Mouse (Mus musculus): Measurements from ENCODE around the gene Plk5.

The Plk5 gene

DNA sequence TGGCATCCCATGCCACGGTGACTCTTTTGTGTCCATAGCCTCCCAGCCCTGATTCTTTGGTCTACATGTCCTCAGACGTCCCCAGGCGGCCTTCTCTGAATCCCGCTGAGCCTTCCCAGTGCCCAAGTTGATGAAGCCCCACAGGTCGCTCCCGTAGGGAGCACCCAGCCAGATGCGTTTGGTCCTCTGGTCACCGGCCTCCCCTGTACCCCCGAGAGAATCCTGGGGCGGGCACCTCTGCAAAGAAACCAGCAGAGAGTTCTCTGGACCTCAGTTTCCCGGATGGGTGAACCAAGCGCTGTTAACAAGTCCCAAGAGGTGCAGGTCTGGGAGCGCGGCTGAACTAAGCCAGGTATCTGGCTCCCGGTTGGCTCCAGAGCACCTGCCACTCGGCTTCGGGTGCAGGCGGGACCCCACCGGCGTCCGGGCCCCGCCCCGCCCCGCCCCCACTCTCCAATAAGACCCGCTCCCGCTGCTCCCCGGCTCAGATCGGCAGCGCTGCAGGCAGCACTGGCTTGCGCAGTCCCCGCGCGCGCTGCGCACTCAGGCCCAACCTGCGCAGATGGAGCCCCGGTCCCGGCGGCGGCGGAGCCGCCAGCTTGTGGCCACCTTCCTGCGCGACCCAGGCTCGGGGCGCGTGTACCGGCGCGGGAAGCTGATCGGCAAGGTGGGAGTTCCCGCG is at the start of gene Plk5:
Gene Plk5, plus strand, starts transcription at position 459 of the 682 bp plus-strand sequence.
- no peak for DNase-seq (ENCODE audit: low read depth, low spot score)

DNA sequence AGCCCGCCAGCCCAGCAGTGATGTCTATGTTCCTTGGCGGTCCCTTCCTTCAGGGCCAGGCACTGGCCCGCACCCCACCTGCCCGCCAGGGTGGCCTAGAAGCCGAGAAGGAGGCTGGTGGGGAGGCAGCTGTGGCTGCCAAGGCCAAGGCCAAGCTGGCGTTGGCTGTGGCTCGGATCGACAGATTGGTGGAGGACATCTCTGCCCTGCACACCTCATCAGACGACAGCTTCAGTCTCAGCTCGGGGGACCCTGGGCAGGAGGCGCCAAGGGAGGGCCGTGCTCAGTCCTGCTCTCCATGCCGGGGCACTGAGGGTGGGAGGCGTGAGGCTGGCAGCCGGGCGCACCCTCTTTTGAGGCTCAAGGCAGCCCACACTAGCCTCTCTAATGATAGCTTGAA is 44.7 kb upstream of the Plk5 start:
- DNase-seq (ENCODE audit: low read depth, low spot score) = no peak

GRCm38 (mm10) chr10:80312586-80313504 is 43.4 kb upstream of the Plk5 start:
- DNase-seq (ENCODE audit: low read depth, low spot score) = no peak

DNA sequence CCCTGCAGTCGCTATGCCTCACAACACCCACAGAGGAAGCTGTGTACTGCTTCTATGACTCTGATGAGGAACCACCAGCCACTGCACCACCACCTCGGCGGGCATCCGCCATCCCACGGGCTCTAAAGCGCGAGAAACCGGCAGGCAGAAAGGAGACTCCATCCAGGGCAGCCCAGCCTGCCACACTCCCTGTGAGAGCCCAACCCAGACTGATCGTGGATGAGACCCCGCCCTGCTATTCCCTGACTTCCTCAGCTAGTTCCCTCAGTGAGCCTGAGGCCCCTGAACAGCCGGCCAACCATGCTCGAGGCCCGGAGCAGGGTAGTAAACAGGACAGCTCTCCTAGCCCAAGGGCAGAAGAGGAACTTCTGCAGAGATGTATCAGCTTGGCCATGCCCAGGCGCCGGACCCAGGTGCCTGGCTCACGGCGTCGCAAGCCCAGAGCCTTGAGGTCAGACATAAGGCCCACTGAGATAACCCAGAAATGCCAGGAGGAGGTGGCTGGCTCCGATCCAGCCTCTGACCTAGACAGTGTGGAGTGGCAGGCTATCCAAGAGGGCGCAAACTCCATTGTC is 42.5 kb upstream of the Plk5 start:
- DNase-seq (ENCODE audit: low read depth, low spot score) = no peak

DNA sequence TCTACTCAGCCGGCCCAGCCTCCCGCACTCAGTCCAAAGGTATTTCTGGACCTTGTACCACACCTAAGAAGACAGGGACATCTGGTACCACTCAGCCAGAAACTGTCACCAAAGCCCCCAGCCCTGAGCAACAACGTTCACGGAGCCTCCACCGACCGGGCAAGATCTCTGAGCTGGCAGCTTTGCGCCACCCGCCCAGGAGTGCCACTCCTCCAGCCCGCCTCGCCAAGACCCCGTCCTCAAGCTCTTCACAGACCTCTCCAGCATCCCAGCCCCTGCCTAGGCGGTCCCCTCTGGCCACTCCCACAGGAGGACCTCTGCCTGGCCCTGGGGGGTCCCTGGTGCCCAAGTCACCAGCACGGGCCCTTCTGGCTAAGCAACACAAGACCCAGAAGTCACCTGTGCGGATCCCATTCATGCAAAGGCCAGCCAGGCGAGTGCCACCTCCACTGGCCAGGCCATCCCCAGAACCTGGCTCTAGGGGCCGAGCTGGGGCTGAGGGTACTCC is 41.7 kb upstream of the Plk5 start:
- DNase-seq (ENCODE audit: low read depth, low spot score) = no peak

- no peak for DNase-seq (ENCODE audit: low read depth, low spot score)
Measured at GRCm38 (mm10) chr10:80315315-80315714, 40.9 kb upstream of the Plk5 start.

DNA sequence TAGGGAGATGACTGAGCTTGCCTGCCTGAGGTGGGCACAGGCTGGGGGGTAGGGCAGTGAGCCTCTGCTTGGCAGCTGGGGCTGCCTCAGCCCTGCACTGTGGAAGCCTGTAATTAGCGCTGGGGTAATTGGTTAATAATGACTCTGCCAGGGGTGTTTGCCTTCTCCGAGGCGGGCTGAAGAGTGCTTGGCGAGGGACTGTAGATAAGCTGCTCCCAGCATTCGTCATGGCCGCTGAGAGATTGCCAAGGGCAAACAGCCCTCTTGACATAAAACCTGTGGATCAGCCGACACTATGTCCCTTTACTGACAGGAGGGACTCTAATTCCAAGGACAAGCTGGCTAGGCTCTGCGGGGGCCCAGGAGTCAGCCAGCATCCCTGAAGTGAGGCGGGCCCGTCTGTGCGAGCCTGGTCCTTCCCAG is 39.9 kb upstream of the Plk5 start:
- no peak for DNase-seq (ENCODE audit: low read depth, low spot score)

DNA sequence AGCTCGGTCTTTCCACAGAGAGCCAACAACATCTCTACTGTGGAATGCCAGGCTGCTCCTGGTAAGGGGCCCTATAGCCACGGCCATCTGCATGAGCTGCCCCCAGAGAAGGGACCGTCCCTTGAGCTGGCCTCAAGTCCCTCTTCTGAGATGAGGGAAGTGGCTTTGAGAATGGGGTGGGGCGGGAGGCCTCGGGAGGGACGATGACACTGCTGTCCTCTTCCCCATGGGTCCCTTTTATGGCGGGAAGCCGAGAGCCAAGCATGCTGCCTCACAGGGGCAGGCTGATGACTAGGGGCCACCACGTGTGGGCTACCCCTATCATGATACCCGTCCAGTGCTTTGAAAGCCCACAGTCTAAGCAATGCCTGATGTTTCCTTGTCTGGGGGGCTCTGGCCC is 39.2 kb upstream of the Plk5 start:
- DNase-seq (ENCODE audit: low read depth, low spot score) = no peak

DNA sequence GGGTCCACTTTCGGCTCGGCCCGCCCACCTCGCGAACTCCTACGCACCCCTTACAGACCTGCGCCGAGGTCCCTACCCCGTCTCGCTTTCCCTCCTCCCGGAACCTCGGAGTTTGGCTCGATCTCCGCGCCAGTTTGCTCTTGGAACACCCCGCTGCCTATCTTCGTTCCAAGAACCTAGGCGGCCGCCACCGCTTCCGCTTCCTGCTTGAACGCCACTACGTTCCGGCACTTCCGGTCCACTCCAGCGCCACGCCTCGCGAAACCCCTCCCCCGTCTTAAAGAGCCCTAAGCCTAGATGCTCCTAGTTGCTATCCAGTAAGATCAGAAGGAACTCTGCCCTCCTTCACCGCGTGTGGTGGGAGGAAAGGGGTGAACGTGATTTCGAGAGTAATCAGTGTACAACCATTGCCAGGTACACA is 35.9 kb upstream of the Plk5 start, which contains the start of gene 2310011J03Rik:
Gene 2310011J03Rik, minus strand, starts transcription at position 198 of the 421 bp plus-strand sequence.
- DNase-seq (ENCODE audit: low read depth, low spot score) = peak; percentile 93

DNA sequence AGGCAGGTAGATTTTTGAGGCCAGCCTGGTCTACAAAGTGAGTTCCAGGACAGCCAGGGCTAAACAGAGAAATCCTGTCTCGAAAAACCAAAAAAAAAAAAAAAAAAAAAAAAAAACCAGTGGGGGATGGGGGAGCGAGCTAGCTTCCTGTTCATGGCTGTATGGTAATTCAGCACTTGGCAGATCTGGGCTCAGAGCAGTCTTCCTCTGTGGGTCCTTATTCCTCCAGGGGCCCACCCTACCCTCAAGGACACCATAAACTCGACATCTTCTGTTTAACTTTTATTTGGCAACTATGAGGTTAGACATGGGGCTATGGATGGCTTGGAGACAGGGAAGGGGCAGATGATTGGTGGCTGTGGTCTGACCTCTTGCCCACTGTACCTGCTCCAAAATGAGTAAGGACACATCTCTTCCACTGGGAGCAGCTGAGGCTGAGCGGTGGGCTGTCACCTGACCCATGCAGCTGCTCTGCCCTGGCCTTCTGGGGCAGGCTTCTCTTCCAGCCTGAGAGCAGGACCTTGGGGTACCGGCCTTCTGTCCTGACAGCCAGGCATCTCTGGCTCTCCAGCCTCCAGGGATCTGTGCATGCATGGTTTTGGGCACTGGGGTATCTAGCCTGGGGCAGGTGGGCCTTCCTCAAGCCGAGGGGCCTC is 35.1 kb upstream of the Plk5 start:
- peak; percentile 61 for DNase-seq (ENCODE audit: low read depth, low spot score)

GRCm38 (mm10) chr10:80321670-80322581 is 34.3 kb upstream of the Plk5 start:
- peak; percentile 17 for DNase-seq (ENCODE audit: low read depth, low spot score)

DNA sequence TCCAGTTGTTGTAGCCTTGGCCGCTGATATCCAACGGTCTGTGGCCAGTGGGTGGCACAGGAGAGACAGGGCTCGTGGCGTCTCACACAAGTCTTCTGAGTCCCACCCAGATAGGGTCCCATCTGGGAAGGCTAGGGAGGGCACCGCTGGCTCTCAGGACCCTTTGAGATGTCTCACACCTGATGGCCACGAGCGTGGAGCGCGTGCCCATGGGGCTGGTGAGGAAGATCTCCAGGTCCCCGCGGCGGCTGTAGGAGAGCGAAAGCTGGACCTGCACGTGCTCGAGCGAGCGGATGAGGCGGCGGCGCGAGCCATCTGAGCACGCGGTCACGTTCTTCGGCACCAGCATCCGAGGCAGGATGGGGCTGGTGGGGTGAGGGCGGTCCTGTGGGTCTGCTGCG is 33.4 kb upstream of the Plk5 start:
- DNase-seq (ENCODE audit: low read depth, low spot score) = peak; percentile 67

DNA sequence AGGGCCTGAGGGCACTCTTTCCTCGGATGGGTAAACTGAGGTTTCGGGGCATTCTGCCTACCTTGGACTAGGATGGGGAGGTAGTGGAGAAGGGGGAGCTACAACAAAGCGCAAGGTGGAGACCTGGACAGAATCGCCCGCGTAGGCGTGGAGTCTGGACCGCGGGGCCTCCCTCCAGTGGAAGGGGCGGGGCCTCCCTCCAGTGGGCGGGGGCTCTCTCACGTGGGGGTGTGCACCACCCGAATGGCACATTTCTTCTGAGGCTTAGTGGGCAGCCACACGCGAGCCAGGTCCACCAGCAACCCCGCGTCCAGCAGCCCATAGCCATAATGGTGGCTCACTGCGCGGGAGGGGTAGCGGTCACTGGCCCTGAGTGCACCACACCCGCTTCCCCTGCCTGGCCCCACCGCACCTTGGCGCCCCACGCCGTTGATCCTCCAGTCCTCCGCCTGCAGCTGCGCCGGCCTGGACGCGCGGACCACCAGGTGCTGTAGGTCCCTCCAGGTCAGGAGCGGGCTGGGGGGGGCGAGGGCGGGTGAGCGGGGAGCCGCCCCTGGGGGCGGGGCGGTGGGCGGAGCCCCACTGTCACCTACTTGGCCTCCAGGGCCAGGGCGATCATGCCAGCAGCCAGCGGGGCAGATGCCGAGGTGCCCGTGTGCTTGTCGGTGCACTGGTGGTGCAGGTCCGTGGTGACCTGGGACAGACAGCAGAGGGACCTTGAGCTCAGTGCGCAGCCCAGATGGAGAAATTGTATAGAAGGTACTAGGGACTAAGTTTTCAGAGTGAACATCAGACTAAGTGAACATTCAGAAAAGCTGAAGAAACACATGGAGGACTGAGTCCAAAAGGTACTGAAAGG is 32.8 kb upstream of the Plk5 start:
- DNase-seq (ENCODE audit: low read depth, low spot score) = peak; percentile 78

DNA sequence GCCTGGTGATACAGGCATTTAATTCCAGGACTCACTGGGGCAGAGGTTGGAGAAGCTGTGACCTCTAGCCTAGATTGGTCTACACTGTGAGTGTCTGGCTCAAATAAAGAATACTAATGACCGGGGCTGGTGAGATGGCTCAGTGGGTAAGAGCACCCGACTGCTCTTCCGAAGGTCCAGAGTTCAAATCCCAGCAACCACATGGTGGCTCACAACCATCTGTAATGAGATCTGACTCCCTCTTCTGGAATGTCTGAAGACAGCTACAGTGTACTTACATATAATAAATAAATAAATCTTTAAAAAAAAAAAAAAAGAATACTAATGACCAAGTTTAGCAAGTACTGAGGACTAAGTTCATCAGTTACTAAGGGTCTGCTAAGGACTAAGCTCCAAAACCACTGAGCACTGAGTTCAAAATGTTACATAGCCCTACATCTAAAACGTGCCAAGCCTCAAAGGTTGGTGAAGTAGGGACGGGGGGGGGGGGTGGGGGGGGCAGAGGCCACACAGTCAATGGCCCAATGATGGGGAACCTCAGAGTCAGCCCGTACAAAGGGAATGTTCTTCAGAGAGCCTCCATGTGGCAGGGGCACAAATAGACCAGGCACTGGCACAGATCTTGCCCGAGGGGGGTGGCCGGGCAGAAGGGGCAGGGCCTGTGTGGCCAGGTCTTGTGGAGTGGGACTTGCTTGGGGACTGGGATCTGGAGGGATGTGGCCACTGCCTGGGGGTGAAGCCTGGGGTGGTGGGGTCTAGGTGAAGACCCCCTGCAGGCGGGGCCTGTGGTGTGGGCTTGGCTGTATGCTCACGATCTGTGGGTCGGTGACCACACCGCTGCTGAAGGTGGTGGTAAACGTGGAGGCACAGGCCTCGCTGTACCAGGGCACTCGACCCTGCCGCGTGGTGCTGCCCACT is 31.9 kb upstream of the Plk5 start:
- DNase-seq (ENCODE audit: low read depth, low spot score) = no peak

DNA sequence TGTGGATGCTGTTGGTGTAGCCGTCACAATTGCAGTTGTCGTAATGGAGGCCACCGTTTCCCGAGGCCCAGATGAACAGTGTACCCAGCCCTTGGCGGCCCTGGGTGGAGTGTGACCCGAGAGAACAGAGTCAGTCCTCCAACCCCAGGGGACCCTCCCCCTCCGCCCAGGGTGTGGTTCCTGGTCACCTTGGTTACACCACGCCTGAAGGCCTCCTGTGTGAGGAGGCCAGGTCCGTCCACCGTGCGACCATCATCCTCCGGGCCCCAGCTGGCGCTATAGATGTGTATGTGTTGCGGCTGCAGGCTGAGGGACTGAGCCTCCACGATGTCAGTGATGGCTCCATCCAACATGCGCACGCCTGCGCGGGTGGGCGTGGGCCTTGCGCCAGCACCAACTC is 31.2 kb upstream of the Plk5 start:
- DNase-seq (ENCODE audit: low read depth, low spot score) = no peak

DNA sequence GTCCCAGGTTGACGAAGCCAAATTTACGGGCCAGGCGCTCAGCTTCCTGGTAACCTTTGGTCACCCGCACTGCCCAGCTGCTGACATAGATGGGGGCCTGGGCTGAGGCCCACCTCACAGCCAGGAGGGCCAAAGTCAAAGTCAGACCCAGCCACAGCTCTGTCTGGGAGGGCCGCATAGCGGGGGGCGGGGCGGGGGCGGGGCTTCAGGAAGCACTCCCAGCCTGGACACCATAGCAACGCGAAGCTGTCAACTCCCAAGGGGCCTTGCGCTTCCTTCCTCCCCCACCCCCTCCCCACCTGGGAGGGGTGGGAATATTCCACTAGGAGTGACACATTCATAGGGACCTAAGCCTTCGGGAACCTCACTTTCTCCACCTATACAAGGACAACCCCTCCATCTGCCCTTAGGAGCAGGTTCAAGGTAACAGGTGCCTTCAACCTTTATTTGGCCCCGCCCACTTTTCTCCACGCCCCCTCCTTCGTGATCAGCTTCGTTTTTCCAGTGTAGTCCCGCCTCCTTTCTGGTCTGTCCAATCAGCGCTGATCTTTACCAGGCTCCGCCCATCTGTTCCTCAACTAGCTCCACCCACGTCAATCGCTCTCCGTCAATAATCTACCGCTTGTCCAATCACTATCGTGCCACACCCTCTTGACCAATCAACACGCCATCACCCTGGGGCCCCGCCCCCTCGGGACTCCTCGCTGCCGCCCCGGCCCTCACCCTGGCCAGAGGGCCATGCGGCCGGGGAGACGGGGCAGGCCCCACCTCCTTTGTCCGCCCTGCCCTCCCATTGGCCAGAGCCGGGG is 26.8 kb upstream of the Plk5 start, which contains the start of the genes Pcsk4 and Reep6:
Gene Pcsk4, minus strand, starts transcription at position 226 of the 809 bp plus-strand sequence.
Gene Reep6, plus strand, starts transcription at position 681 of the 809 bp plus-strand sequence.
- DNase-seq (ENCODE audit: low read depth, low spot score) = peak; percentile 90

- DNase-seq (ENCODE audit: low read depth, low spot score) = no peak
Measured at GRCm38 (mm10) chr10:80330084-80330483, 26.2 kb upstream of the Plk5 start.
